Mouse (Mus musculus) lung, postnatal 4 days (tissue): ENCODE measurements around the gene Tpr.

Experiments used
- DNase-seq, 2 experiments: peaks; one replicate each; pipeline ENCODE4 v3.0.0; 2021

Tpr gene

DNA sequence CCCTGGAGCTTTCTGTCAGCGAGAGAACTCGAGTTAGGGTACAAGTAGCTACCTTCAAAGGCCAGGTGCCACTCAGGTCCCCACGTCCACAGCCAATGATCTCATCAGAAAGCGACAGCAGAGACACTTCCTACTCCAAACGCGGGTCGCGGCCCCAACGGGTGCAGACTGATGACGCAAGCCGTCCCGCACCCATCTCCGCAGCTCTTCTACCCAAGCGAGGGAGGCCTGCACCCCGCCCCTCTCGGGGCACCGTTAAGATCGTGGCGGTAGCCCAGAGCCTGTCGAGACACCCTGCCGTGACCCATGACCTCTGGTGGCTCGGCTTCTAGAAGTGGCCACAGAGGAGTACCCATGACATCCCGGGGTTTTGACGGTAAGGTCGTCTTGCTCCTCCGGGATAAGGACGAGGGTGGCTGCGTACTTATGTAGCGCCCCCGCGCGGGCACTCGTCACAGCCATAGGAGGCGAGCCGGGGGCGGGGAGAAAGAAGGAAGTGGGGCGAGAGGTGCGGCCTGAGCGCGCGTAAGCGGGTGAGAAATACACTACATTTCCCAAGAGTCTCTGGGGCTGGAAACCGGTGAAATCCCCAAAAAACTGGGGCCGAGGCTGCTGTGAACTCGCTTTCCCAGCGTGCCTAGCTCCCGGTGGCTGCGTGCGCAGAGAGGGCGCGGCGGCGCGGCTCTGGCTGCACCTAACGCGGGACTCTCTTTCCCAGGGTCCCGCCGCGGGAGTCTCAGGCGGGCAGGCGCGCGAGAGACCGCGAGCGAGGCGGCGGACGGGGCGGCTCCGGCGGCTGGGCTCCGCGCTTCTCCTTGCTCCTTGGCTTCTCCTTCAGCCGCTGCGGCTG, at the start of gene Tpr, which contains the start of gene Odr4:
TSS of gene Tpr (plus strand) at position 201 of the 850 bp plus-strand sequence.
TSS of gene Odr4 (minus strand) at position 443 of the 850 bp plus-strand sequence.
- peak; percentile 97 to 99 for DNase-seq

- no peak for DNase-seq
Measured at GRCm38 (mm10) chr1:150360864-150361263, 31.8 kb upstream of the Tpr start.

DNA sequence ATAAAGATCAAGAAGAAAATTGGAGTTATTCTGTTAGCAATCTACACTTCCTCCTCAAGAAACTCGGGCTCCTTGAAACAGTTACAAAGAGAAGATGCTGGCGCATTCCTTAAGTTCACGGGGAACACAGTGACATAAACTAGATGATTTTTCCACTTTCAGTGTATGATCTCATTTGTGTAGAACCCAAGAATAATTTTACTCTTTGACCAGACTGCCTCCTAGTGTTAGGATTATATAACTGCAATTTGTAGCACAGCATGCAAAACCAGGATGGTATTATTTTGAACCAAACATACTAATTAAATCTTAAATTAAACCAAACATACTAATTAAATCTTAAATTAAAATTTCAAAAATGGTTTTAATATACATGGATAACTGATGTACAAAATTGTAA, 19.7 kb upstream of the Tpr start:
- no peak for DNase-seq

DNA sequence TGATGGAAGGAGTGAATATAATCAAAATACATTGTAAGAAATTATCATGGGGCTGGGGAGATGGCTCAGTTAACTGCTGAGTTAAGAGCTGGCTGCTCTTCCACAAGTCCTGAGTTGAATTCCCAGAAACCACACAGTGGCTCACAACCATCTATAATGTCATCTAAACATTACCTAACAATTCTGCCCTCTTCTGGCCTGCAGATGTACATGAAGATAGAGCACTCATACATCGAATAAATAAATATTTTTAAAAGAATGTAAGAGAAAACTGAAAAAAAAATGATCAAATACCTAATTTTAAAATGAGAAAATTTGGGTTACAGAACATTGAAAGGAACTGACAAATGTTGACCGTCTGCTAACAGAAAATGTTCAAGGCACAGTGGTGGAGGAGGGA, 18.4 kb upstream of the Tpr start:
- DNase-seq: no peak

DNA sequence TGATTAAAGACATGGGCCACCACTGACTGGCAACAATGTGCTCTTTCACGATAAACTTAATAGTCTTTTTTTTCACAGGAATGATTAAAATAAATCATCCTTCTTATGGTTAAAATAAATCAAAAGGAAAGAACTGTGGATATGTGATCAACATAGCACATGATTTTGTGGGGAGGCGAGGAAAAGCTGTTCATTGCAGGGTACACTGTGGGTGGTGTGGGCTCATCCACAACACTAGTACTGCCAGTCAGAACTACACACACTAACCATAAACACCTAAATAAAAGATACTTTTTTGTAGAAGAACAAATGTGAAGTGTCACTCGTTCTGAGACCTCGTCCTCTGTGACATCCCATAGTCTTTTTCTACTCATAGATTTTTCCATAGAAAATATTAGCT, 8.5 kb upstream of the Tpr start:
- DNase-seq: no peak

- DNase-seq: peak; percentile 9 to 24
Measured at GRCm38 (mm10) chr1:150387572-150387971, 5.1 kb upstream of the Tpr start.

DNA sequence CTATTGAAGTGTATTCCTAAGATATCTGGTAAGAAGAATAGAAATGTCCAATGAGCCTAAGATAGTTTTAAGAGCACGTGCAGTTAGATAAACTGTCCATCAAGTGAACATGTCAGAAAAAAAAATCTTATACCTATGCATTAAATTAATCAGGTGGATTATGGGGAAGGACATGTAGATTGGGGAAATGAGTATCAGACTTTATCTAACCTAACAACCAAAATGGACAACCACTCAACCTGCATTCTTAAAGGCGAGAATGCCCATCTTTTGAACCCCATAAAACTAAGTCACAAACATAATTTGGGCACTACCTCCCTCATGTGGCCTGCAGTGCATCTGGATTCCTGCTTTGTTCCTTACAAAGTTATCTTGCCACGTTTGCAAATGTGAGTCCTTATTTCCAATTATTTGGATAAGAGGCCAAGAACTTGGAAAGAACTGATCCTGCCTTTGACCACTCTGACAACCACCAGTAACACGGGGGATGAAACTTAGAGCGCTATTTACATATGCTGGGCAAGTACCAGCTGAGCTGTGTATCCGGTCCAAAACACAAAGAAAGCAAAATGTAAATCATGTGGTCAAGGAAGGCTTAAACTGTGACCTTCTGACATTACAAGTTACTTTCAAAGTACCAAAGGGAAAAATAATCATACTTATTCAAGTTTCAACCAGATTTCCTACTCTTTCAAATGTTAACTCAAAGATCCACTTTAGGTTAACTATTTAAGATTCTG, 3.1 kb upstream of the Tpr start:
- DNase-seq: no peak

DNA sequence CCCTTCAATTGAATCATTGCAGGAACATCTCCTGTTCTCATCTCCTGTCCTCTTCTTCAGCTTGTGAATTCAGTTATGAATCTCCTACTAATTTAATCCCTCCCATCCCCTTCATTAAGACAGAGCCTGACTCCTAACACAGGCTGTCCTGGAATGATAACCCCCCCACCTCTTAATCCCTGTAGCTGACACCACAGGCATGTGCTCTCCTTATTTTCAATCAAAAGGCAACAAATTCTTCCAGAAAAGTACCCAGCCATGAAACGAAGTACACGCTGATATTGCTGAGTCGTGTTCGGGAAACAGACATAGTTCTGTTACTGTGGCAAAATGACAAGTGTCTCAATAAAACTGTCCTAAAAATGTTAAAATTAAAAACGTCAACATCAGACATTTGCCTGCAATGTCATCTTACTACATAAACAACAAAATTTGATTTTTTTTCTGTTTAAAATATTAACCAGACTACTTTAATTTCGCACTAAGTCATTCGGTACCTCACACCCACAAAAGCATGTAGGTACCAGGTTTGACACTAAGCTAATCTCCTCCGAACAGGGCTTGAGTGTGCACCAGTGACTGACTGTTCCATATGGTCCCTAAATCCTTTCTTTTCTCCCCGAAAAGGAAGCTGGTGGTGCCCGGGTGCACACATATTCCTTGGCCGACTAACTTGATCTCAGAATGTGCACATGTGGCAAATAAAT, 554 bp upstream of the Tpr start:
- DNase-seq: no peak

- no peak for DNase-seq
Measured at GRCm38 (mm10) chr1:150393488-150393852, 832 bp downstream of the Tpr start.

DNA sequence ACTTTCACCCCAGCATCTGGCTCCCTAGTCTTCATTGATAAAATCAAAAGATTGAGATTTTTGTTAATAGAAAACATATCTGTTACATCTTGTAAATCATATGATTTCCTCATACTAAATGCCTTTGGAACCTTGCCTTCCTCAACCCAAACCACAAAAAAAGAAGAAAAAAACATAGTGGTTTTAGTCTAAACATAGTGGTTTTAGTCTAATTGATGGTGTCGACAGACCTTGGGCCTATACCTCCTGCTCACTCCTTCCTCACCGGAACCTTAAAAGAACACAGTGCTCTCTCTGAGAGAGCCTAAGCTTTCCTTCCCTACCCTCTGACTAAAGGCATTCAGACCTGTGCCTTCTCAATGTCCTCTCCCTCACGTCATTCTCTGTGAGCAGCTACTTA, 3.4 kb downstream of the Tpr start:
- no peak for DNase-seq

- no peak for DNase-seq
Measured at GRCm38 (mm10) chr1:150403914-150404313, 11.3 kb downstream of the Tpr start.

- DNase-seq: no peak
Measured at GRCm38 (mm10) chr1:150404555-150404954, 11.9 kb downstream of the Tpr start.

- no peak for DNase-seq
Measured at GRCm38 (mm10) chr1:150407285-150407684, 14.6 kb downstream of the Tpr start.

DNA sequence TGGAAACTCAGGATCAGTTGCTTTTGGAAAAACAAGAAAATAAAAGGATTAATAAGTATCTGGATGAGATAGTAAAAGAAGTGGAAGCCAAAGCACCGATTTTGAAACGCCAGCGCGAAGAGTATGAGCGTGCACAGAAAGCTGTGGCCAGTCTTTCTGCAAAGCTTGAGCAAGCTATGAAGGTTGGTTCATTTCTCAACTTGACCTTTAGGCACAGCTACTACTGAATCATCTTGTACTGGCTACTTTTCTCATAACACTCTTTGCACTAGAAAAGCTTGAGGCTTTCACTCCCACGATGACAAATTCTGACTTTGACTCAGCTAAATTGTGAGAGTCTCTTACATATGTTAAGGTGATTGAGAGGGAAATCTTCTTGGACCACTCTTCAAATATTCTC, 17.4 kb downstream of the Tpr start:
- DNase-seq: no peak

- no peak for DNase-seq
Measured at GRCm38 (mm10) chr1:150416006-150416405, 23.4 kb downstream of the Tpr start.

DNA sequence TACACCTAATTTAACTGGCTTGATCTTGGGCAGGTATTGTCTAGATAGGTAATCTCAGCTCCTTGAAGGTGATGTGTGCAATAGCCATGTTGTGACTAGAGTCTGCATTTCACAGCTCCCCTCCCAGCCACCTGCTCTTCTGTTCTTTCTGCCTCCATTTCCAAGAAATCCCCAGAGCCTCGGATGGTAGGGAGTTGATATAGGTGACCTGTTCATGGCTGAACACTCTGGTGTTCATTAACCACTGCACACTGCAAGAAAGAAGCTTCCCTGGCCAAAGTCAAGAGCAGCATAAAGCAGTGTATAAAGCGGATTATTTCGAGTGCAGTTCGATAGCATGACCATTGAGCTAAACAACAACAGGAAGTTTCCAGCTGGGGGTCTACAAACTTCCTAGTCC, 25.8 kb downstream of the Tpr start:
- DNase-seq: no peak

DNA sequence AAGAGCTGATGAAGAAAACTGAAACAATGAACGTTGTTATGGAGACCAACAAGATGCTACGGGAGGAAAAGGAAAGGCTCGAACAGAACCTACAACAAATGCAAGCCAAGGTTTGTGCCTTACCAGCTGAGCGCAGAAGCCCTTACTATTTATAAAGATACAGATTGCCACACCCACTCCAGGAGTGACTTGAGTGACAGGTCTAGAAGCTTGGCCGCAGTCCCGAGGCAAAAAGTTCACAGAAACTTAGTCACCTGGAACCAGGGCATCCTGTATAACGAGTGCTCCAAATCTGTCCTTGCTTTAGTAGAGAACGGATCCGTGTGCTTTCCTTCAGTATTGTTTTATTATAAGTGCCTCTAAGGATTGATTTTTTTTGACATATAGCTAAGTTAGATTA, 33.0 kb downstream of the Tpr start:
- no peak for DNase-seq

DNA sequence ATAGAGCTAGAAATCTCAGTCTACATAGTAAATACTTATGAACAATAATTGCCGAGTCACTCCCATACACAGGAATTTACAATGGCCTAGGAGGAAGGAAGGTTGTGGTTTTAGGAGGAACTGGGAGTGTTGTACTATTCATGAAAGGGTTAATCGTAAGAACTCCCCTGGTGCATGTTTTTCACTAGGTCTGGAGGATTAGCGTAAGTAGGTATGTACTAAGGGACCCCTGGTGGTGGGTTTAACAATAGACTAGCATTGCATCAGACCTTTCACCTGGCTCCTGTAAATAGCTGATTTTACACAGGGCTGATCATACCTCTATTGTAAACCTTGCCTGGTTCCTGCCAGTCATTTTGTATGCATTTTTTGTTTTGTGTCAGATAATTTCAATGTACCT, 33.6 kb downstream of the Tpr start:
- no peak for DNase-seq

DNA sequence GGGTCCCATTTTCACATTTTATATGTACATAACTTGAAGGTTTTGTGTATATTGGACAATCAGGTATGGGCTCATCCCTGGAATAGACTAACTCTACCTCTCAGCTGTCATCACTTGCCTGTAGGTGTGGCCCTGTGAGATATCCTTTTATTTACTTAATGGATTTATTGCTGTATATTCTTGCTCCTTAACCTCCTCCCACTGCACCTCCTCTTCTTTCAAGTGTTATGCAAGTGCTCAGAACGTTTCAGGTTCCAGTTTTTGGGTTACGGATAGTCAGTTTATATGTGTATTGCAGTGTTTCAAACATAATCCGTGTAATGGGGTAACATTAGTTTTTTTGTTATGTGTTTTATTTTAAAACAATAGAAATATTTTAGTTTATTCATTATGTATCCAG, 46.0 kb downstream of the Tpr start:
- DNase-seq: no peak

DNA sequence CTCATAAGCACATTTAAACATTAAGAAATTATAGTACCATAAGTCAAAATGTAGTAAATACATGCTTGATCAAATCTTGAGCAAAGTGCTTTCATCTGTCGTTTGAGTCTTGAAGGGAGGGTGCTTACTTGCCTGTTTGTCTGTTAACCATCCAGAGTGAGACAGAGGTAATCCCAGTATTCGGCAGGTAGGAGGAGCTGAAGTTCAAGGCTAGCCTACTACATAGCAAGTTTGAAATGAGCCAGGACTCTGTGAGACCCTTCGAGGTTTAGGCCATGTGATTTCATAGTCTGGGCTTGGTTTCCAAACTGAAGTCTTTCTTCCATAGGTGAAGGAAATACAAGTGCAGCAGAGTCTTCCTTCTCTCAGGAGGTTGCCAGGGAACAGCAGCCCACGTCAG, 49.1 kb downstream of the Tpr start:
- no peak for DNase-seq

GRCm38 (mm10) chr1:150458977-150459376, 66.3 kb downstream of the Tpr start:
- DNase-seq: no peak

GRCm38 (mm10) chr1:150459599-150459998, 67.0 kb downstream of the Tpr start:
- no peak for DNase-seq

DNA sequence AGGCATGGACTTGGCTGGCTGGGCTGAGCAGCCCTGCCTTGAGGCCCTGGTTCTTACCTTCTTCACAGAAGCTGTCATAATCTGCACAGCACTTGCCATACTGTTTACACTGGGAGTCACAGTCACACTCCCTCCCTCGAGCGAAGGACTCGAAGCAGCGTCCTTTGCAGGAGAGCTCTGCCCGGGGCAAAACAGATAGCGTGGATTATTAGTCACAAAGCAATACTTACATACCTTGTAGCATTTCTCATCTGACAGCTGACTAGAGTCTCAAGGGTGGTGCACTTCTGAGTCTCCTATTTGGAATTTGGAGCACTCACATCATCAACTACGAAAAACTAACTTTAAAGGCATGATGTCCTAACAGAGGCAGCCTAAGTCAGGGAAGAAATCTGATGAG, 68.0 kb downstream of the Tpr start:
- no peak for DNase-seq

DNA sequence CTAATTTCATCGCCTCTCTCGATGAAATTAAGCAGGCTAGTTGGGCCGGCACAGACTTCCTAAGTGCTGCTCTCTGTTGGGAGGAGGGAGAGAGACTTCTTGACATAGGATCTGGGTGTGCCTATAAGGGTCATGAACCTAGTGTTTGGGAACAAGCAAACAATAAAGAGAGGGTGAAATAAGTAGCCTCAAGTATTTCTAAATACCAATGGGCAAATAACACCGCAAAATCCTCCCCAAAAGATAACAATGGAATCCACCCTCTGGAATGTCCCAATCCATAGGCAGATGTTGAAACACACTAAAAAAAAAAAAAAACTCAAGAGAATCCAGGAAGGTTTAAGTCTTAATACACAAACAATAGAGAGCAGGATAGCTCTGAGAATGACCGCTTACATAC, 70.4 kb downstream of the Tpr start:
- DNase-seq: no peak
